Mouse (Mus musculus) midbrain, embryonic 10.5 days (tissue): ENCODE measurements around the gene Mc3r. TPM values are rescaled to one million over a fixed set of nuclear protein-coding genes. Genes with fewer than 3 reads are reported as not detected.

Experiments
- DNase-seq: peaks from one replicate; pipeline ENCODE4 v3.0.0-alpha.2; 2017; ENCODE audit warnings: low spot score
- H3K27ac ChIP-seq: fragments of 300-500 bp; sonication (generic); replicated peaks from 2 replicates; pipeline ENCODE4 v1.5.1; 2016; ENCODE audit warnings: mild to moderate bottlenecking
- H3K27me3 ChIP-seq: fragments of 300-500 bp; sonication (generic); 2 replicates; pipeline ENCODE4 v1.6.1; 2016; ENCODE audit warnings: low read depth, mild to moderate bottlenecking; ENCODE audit not compliant: poor library complexity, severe bottlenecking
- H3K36me3 ChIP-seq: fragments of 300-500 bp; sonication (generic); 2 replicates; pipeline ENCODE4 v1.6.1; 2016; ENCODE audit warnings: mild to moderate bottlenecking, moderate library complexity
- H3K4me1 ChIP-seq: fragments of 300-500 bp; sonication (generic); 2 replicates; pipeline ENCODE4 v1.6.1; 2016
- H3K4me3 ChIP-seq: fragments of 300-500 bp; sonication (generic); 2 replicates; pipeline ENCODE4 v1.5.1; 2016; ENCODE audit warnings: mild to moderate bottlenecking, moderate library complexity
- H3K9me3 ChIP-seq: fragments of 300-500 bp; sonication (generic); replicated peaks from 2 replicates; pipeline ENCODE4 v1.6.1; 2016; ENCODE audit warnings: mild to moderate bottlenecking
- WGBS: fragments of 180-500 bp; shearing (Covaris S2); methylation state at CpG from one replicate; pipeline ENCODE4 v1.1.7; 2016; 5-methylcytosine and 5-hydroxymethylcytosine counted together
- polyA plus RNA-seq: library from polyadenylated mRNA; unstranded; fragments of >200 nt; fragmentation: Nextera tagmentation; extraction: Ambion mirVana; gene quantifications from 2 replicates; pipeline ENCODE4 v1.2.1, GENCODE M21; 2016

The Mc3r gene
- polyA plus RNA-seq, 1 experiment from 2014 or later = not detected

DNA sequence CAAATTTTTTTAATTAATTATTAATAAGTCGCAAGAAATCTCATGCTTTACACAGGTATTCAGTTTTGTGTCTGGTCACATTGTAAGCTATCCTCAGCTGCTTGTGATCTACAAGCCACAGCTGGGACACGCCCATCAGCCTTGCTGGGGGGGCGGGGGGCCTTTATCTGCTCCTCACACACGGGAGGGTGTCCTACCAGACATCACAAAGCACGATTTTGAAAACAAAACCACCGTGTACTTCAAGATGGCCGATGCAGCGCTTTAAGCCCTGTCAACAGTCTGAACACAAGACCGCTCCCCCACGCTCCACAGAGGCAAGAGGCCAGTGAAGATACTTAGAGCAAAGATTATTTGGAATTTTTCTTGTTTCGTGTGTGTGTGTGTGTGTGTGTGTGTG lies 42.2 kb downstream of the Mc3r start:
- H3K4me1 ChIP-seq = peaks cover 25% of the 10 kb centered on the region
- no peak overlapping the region for H3K27ac ChIP-seq
- no peak overlapping the region for H3K4me3 ChIP-seq
- no peaks in the 10 kb centered on the region for H3K36me3 ChIP-seq
- no peaks in the 10 kb centered on the region for H3K9me3 ChIP-seq
- no peak for DNase-seq
- WGBS = 86% methylated on average over 11 of the region's 11 CpGs
- H3K27me3 ChIP-seq = no peaks in the 10 kb centered on the region

DNA sequence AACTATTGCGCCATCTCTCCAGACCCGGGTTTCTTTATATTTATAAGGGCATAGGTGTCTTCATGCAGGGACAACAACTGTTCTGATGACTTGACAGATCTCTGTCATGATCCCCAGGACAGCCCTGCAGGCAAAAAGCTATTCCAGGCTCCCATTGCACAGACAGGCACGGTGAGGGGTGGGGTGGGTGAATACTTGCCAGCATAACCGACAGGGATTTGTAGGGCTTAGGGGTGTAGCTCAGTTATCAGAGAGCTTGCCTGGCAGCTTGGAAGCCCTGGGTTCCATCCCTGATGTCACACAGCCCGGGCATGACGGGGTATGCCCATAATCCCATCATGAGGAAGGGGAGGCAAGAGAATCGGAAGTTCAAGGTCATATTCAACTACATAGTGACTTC lies 42.7 kb downstream of the Mc3r start:
- no peaks in the 10 kb centered on the region for H3K9me3 ChIP-seq
- no peaks in the 10 kb centered on the region for H3K36me3 ChIP-seq
- peak overlapping the region; percentile 4; the same call in 1 of the 2 replicates for H3K27ac ChIP-seq
- peaks cover 25% of the 10 kb centered on the region for H3K4me1 ChIP-seq
- DNase-seq = no peak
- 88% methylated on average over 7 of the region's 7 CpGs for WGBS
- H3K4me3 ChIP-seq = no peak overlapping the region
- no peaks in the 10 kb centered on the region for H3K27me3 ChIP-seq

GRCm38 (mm10) chr2:172291755-172292524 lies 43.6 kb downstream of the Mc3r start:
- peaks cover 25% of the 10 kb centered on the region for H3K4me1 ChIP-seq
- DNase-seq = no peak
- no peak overlapping the region for H3K4me3 ChIP-seq
- H3K9me3 ChIP-seq = no peaks in the 10 kb centered on the region
- peaks cover 4% of the 10 kb centered on the region; the same call in 1 of the 2 replicates for H3K27me3 ChIP-seq
- H3K27ac ChIP-seq = 0 out of 2 replicates have a peak overlapping the region, but pooled peaks have one; percentile 15
- 94% methylated on average over 14 of the region's 14 CpGs for WGBS
- no peaks in the 10 kb centered on the region for H3K36me3 ChIP-seq

DNA sequence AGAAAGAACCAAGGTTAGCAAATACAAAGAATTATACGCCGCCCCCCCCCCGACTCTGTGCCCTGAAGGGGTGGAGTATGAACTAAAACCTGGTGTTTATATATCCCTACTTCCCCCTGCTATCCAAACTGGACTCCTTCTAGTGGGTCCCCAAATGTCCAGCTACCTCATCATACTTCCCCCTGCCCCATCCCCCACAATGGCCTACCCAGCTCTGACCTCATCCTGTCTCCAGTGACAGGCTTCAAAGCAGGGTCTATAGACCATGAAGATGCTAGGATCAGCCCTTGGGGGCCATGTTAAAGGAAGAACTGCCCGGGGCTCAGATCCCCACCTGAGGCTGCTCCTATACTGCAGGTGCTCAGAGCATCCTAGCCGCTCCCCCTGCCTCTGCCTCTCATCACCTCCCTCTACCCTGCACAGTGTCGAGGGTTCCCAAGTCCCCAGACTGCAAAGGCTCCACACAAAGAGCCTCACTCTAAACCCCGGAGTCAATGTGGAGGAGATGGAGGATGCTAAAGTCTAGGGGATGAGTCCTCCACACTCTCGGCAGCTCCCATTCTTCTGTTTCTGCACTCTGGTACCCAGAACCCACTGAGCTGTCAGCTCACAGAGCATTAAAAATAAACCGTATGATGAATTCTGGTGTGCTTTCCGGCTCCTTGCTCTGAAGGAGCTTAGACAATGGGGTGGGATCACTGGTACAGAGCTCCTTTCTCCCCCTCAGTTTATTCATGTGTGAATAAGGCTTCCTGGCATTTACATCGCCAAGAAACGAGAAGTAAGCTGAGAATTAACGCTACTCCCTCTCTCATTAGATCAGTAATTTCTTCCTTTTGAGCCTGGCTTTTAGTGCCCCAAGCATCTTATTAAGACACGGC lies 44.5 kb downstream of the Mc3r start:
- Histone ChIP-seq H3K4me1 (peaks cover 25% of the 10 kb centered on the region), H3K36me3 (no peaks in the 10 kb centered on the region), H3K27me3 (peaks cover 10% of the 10 kb centered on the region; the same call in 1 of the 2 replicates), H3K9me3 (no peaks in the 10 kb centered on the region), H3K4me3 (no peak overlapping the region), H3K27ac (peak overlapping the region; percentile 71)
- 51% methylated on average over 14 of the region's 14 CpGs for WGBS
- no peak for DNase-seq

GRCm38 (mm10) chr2:172298083-172298482 lies 49.8 kb downstream of the Mc3r start:
- WGBS = 67% methylated on average over 1 of the region's 1 CpGs
- Histone ChIP-seq H3K36me3 (no peaks in the 10 kb centered on the region), H3K27ac (no peak overlapping the region), H3K4me1 (peaks cover 25% of the 10 kb centered on the region), H3K4me3 (no peak overlapping the region), H3K27me3 (peaks cover 13% of the 10 kb centered on the region; the same call in 1 of the 2 replicates), H3K9me3 (no peaks in the 10 kb centered on the region)
- DNase-seq = no peak

DNA sequence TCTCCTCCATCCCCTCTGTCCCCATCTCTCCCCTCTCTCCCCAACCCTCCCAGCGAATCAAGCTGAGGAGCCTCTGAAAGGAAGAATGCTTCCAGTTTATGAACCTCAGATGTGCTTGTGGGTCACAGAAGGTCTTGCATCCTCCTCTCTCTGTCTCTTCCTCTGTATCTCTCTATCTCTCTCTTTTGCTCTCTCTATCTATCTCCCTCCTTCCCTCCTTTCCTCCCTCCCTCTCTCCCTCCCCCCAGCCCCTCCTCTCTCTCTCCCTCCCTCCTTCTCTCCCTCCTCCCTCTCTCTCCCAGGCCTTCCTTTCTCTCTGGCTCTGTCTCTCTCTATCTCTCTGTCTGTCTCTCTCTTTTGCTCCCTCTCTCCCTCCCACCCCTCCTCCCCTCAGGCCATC lies 50.2 kb downstream of the Mc3r start:
- 23% methylated on average over 1 of the region's 1 CpGs for WGBS

GRCm38 (mm10) chr2:172299126-172299921 lies 51.0 kb downstream of the Mc3r start:
- 5% methylated on average over 14 of the region's 14 CpGs for WGBS
- H3K4me1 ChIP-seq = peaks cover 23% of the 10 kb centered on the region
- H3K4me3 ChIP-seq = peak overlapping the region; percentile 2; the same call in 1 of the 2 replicates
- no peaks in the 10 kb centered on the region for H3K36me3 ChIP-seq
- DNase-seq = peak; percentile 46
- peaks cover 13% of the 10 kb centered on the region; the same call in 1 of the 2 replicates for H3K27me3 ChIP-seq
- H3K27ac ChIP-seq = peak overlapping the region; percentile 78
- no peaks in the 10 kb centered on the region for H3K9me3 ChIP-seq

More for the DNA sequence above, 50.2 kb downstream of the Mc3r start:
- no peak for DNase-seq
- no peaks in the 10 kb centered on the region for H3K9me3 ChIP-seq
- H3K27ac ChIP-seq = peak overlapping the region; percentile 78
- H3K36me3 ChIP-seq = no peaks in the 10 kb centered on the region
- no peak overlapping the region for H3K4me3 ChIP-seq
- H3K4me1 ChIP-seq = peaks cover 23% of the 10 kb centered on the region
- H3K27me3 ChIP-seq = peaks cover 13% of the 10 kb centered on the region; the same call in 1 of the 2 replicates

Other genes with a start within 250 kb of the Mc3r start
- 0.53 and 0.67 TPM in 2 replicates for gene Cbln4, start 205.0 kb upstream of the Mc3r start, polyA plus RNA-seq
- 24.3 and 33.1 TPM in 2 replicates for gene Fam210b, start 97.1 kb downstream of the Mc3r start, polyA plus RNA-seq
- gene Aurka, start 122.0 kb downstream of the Mc3r start, polyA plus RNA-seq = 196 and 221 TPM in 2 replicates
- 51.0 and 58.0 TPM in 2 replicates for gene Cstf1, start 122.2 kb downstream of the Mc3r start, polyA plus RNA-seq
- gene Cass4, start 145.3 kb downstream of the Mc3r start, polyA plus RNA-seq = 0.21 and 0.25 TPM in 2 replicates
- gene Rtf2, start 192.1 kb downstream of the Mc3r start, polyA plus RNA-seq = 85.6 and 93.9 TPM in 2 replicates
- gene Gcnt7, start 210.1 kb downstream of the Mc3r start, polyA plus RNA-seq = 1.7 and 2.0 TPM in 2 replicates
- gene Fam209, start 224.0 kb downstream of the Mc3r start, polyA plus RNA-seq = 0.17 and 0.53 TPM in 2 replicates